Mouse (Mus musculus): ENCODE measurements at regions not wholly inside any gene's neighbourhood (a gene's known extent, or its start where the extent isn't known, plus 50 kb on each side); places are given as distances from the start of the nearest gene placed in this dataset.
A peak's percentile ranks its signal among the peaks of the same experiment; 100 is the strongest.

- 54% methylated on average over 7 of the region's 7 CpGs for WGBS (ENCODE audit: insufficient replicate concordance)
- Histone ChIP-seq H3K9me3 (replicated peaks; ENCODE audit: control insufficient read depth, low read length) (no peaks in the 10 kb centered on the region), H3K27me3 (ENCODE audit: control insufficient read depth, insufficient read depth, low read depth, low read length) (no peaks in the 10 kb centered on the region), H3K4me1 (ENCODE audit: control insufficient read depth, low read depth, low read length) (no peaks in the 10 kb centered on the region), H3K9ac (ENCODE audit: low read depth, low read length) (no peak overlapping the region), H3K4me3 (ENCODE audit: low read depth, low read length) (no peak overlapping the region), H3K27ac (ENCODE audit: low read length) (no peak overlapping the region), H3K36me3 (ENCODE audit: control insufficient read depth, insufficient read depth) (no peaks in the 10 kb centered on the region), H3K4me2 (ENCODE audit: low read depth, low read length) (no peak overlapping the region)
- no peak for ATAC-seq (ENCODE audit: low read depth)
Measured at GRCm38 (mm10) chr7:83061197-83061893, 194.2 kb downstream of the Mex3b start.

DNA sequence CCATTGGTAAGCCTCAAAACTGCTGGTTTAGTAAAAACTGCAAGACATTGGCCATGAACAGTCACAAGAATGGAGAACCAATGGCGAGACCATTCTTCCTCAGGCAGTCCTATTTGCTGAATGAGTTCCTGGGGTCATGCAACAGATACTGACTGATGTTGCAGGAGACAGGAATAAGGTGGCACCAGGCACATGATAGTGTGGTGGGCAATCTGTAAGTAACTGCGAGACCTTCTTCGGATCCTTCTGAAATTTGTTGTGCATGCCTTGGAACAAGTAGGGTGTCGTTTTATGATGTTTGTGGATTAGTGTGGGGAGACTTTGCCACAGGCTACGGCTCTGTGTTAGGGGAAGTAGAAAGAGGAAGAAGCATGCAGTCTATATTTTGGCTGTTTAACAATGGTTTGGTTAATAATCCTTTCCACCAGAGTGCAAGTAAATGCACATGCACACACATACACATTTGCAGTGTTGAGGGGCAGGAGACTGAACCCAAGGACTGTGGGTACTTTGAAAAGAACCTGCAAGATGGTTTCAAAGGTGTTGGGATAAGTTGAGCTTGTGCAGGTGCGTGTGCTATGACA lies 194.9 kb downstream of the Mex3b start:
- Histone ChIP-seq H3K4me1 (ENCODE audit: control insufficient read depth, low read depth, low read length) (no peaks in the 10 kb centered on the region), H3K27ac (ENCODE audit: low read length) (no peak overlapping the region), H3K36me3 (ENCODE audit: control insufficient read depth, insufficient read depth) (no peaks in the 10 kb centered on the region), H3K9ac (ENCODE audit: low read depth, low read length) (no peak overlapping the region), H3K4me3 (ENCODE audit: low read depth, low read length) (no peak overlapping the region), H3K9me3 (replicated peaks; ENCODE audit: control insufficient read depth, low read length) (no peaks in the 10 kb centered on the region), H3K27me3 (ENCODE audit: control insufficient read depth, insufficient read depth, low read depth, low read length) (no peaks in the 10 kb centered on the region), H3K4me2 (ENCODE audit: low read depth, low read length) (no peak overlapping the region)
- WGBS (ENCODE audit: insufficient replicate concordance): 38% methylated on average over 6 of the region's 6 CpGs
- ATAC-seq (ENCODE audit: low read depth): no peak

DNA sequence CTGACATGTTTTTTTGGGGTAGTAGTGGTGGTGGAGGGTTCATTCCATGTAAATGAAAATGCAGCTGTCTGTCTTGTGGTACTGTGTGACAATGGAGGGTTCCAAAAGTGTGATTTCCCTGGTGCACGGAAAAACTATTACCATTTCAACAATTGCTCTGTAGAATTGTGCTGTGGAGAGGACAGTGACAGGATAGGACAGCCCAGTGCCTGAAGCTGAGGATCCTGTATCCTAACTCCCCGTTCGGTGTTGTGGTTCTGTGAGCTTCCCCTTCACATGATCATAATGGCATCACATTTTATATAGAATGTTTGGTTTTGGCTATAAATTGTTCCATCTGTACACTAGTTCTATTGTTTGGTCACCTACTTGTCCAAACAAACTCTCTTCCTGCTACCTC lies 196.4 kb downstream of the Mex3b start:
- H3K4me1 ChIP-seq (ENCODE audit: control insufficient read depth, low read depth, low read length): no peaks in the 10 kb centered on the region
- no peak overlapping the region for H3K9ac ChIP-seq (ENCODE audit: low read depth, low read length)
- H3K4me3 ChIP-seq (ENCODE audit: low read depth, low read length): no peak overlapping the region
- no peaks in the 10 kb centered on the region for H3K36me3 ChIP-seq (ENCODE audit: control insufficient read depth, insufficient read depth)
- no peak for ATAC-seq (ENCODE audit: low read depth)
- no peaks in the 10 kb centered on the region for H3K9me3 ChIP-seq (replicated peaks; ENCODE audit: control insufficient read depth, low read length)
- no peak overlapping the region for H3K27ac ChIP-seq (ENCODE audit: low read length)
- no peaks in the 10 kb centered on the region for H3K27me3 ChIP-seq (ENCODE audit: control insufficient read depth, insufficient read depth, low read depth, low read length)
- no peak overlapping the region for H3K4me2 ChIP-seq (ENCODE audit: low read depth, low read length)
- WGBS (ENCODE audit: insufficient replicate concordance): 61% methylated on average over 3 of the region's 3 CpGs

DNA sequence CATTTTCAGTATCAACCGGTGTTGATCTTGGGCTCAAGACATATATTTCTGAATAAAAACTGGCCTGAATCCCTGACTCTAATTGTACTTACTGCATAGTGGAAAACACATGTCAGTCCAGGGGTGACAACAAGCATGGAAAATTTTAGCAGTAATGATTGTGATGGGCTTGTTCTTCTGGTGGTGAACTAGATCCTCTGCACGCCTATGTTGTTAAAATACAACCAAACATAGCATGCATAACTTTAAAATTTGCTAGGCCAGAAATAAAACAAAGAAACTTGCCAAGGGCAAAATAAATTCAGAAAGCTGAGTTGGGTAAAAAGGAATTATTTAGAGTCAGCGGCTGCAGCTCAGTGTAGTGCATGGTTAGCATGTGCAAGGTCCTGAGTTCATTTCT lies 198.2 kb downstream of the Mex3b start:
- no peak overlapping the region for H3K4me2 ChIP-seq (ENCODE audit: low read depth, low read length)
- no peak for ATAC-seq (ENCODE audit: low read depth)
- 69% methylated on average over 3 of the region's 3 CpGs for WGBS (ENCODE audit: insufficient replicate concordance)

DNA sequence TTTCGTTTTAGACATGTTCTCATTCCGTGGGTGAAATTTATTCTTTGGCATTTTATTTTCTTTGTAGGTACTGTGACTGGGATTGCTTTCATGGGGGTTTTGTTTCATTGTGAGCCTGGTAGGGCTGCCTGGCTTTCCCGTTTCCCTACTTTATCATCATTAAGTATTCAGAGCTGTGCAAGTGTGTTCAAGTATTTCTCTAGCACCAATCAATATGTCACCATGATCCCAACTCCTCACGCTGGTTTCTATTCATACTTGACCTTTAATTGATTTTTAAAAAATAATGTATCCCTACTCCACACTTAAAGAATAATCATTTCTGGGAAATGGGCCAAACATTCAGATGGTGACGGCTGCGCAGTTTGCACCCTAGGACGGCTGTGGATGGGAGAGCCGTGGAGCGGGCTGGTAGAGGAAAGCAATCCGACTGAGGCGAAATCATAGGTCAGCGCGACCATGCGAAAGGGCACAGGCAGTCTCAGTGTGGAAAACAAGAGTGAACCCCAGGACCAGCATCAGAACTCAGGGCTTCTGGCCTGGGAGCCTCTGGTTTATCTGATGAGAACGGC lies 207.4 kb downstream of the Mex3b start:
- no peak for ATAC-seq (ENCODE audit: low read depth)
- no peak overlapping the region for H3K9ac ChIP-seq (ENCODE audit: low read depth, low read length)
- no peak overlapping the region for H3K4me3 ChIP-seq (ENCODE audit: low read depth, low read length)
- H3K36me3 ChIP-seq (ENCODE audit: control insufficient read depth, insufficient read depth): no peaks in the 10 kb centered on the region
- H3K9me3 ChIP-seq (replicated peaks; ENCODE audit: control insufficient read depth, low read length): no peaks in the 10 kb centered on the region
- no peaks in the 10 kb centered on the region; the same call in 1 of the 2 replicates for H3K4me1 ChIP-seq (ENCODE audit: control insufficient read depth, low read depth, low read length)
- 70% methylated on average over 15 of the region's 15 CpGs for WGBS (ENCODE audit: insufficient replicate concordance)
- H3K27me3 ChIP-seq (ENCODE audit: control insufficient read depth, insufficient read depth, low read depth, low read length): no peaks in the 10 kb centered on the region
- H3K27ac ChIP-seq (ENCODE audit: low read length): no peak overlapping the region
- no peak overlapping the region for H3K4me2 ChIP-seq (ENCODE audit: low read depth, low read length)

More for the DNA sequence above, 198.2 kb downstream of the Mex3b start:
- H3K36me3 ChIP-seq (ENCODE audit: control insufficient read depth, insufficient read depth): no peaks in the 10 kb centered on the region
- no peak overlapping the region for H3K9ac ChIP-seq (ENCODE audit: low read depth, low read length)
- H3K4me3 ChIP-seq (ENCODE audit: low read depth, low read length): no peak overlapping the region
- no peak overlapping the region for H3K27ac ChIP-seq (ENCODE audit: low read length)
- no peaks in the 10 kb centered on the region for H3K4me1 ChIP-seq (ENCODE audit: control insufficient read depth, low read depth, low read length)
- H3K9me3 ChIP-seq (replicated peaks; ENCODE audit: control insufficient read depth, low read length): no peaks in the 10 kb centered on the region
- no peaks in the 10 kb centered on the region for H3K27me3 ChIP-seq (ENCODE audit: control insufficient read depth, insufficient read depth, low read depth, low read length)

DNA sequence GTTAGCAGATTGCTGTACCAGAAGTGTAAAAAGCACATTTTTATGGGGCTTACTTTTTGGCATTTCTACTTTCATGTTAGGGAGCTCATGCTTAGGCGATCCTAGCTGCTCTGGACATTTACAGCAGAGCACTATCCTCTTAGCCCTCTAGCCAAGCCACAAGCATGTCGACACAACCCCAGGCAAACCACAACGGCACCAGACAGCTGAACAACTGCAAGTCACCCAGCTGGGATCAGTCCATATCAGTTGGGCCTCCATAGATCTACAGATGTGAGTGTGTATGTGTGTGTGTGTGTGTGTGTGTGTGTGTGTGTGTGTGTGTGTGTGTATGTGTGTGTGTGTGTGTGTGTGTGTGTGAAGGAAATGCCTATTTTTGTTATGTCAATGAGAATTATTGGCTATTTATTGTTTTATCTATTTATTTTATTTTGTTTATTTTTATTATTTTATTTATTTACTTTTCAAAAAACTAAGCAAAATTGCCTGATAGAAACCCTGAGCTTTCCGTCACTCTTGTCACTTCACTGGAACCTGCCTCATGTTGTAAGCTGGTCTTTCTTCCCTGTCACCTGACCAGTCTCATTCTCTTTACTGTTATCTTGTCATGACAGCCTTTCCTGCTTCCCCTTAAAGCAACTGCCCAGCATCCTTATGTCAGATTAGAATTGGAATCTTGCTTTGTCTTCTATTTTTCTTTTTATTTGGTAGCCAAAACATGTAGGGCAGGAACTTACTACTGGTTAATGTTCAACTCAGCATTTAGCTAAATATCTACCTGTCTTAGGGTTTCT lies 208.2 kb downstream of the Mex3b start:
- Histone ChIP-seq H3K36me3 (ENCODE audit: control insufficient read depth, insufficient read depth) (no peaks in the 10 kb centered on the region), H3K9ac (ENCODE audit: low read depth, low read length) (no peak overlapping the region), H3K4me2 (ENCODE audit: low read depth, low read length) (no peak overlapping the region), H3K27me3 (ENCODE audit: control insufficient read depth, insufficient read depth, low read depth, low read length) (no peaks in the 10 kb centered on the region), H3K27ac (ENCODE audit: low read length) (no peak overlapping the region), H3K4me1 (ENCODE audit: control insufficient read depth, low read depth, low read length) (no peaks in the 10 kb centered on the region; the same call in 1 of the 2 replicates), H3K4me3 (ENCODE audit: low read depth, low read length) (no peak overlapping the region), H3K9me3 (replicated peaks; ENCODE audit: control insufficient read depth, low read length) (no peaks in the 10 kb centered on the region)
- peak; percentile 66 for ATAC-seq (ENCODE audit: low read depth)
- 15% methylated on average over 4 of the region's 4 CpGs for WGBS (ENCODE audit: insufficient replicate concordance)

GRCm38 (mm10) chr7:83077035-83077918 lies 210.1 kb downstream of the Mex3b start:
- Histone ChIP-seq H3K27ac (ENCODE audit: low read length) (no peak overlapping the region), H3K4me2 (ENCODE audit: low read depth, low read length) (no peak overlapping the region), H3K27me3 (ENCODE audit: control insufficient read depth, insufficient read depth, low read depth, low read length) (no peaks in the 10 kb centered on the region), H3K4me3 (ENCODE audit: low read depth, low read length) (no peak overlapping the region), H3K9ac (ENCODE audit: low read depth, low read length) (no peak overlapping the region), H3K9me3 (replicated peaks; ENCODE audit: control insufficient read depth, low read length) (no peaks in the 10 kb centered on the region), H3K36me3 (ENCODE audit: control insufficient read depth, insufficient read depth) (no peaks in the 10 kb centered on the region), H3K4me1 (ENCODE audit: control insufficient read depth, low read depth, low read length) (no peaks in the 10 kb centered on the region; the same call in 1 of the 2 replicates)
- WGBS (ENCODE audit: insufficient replicate concordance): 53% methylated on average over 11 of the region's 11 CpGs
- ATAC-seq (ENCODE audit: low read depth): no peak

DNA sequence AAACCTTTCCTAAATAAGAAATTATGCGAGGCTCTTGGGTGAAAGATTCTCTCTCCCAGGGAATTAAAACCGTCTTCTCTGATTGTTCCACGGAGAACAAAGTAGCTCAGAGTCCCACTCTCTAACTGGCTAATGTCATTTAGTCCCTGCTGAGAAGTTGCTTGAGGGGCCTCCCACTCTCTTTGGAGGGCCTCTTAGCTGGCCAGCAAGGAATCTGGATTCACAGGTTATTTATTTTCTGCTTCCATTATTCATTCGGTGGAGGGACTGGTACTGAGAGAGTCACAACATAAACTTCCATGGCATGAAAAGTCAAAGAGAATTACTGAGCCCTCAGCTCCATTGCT lies 210.8 kb downstream of the Mex3b start:
- Histone ChIP-seq H3K9ac (ENCODE audit: low read depth, low read length) (no peak overlapping the region), H3K27ac (ENCODE audit: low read length) (no peak overlapping the region), H3K27me3 (ENCODE audit: control insufficient read depth, insufficient read depth, low read depth, low read length) (no peaks in the 10 kb centered on the region), H3K4me1 (ENCODE audit: control insufficient read depth, low read depth, low read length) (no peaks in the 10 kb centered on the region; the same call in 1 of the 2 replicates), H3K4me2 (ENCODE audit: low read depth, low read length) (no peak overlapping the region), H3K36me3 (ENCODE audit: control insufficient read depth, insufficient read depth) (no peaks in the 10 kb centered on the region), H3K4me3 (ENCODE audit: low read depth, low read length) (no peak overlapping the region), H3K9me3 (replicated peaks; ENCODE audit: control insufficient read depth, low read length) (no peaks in the 10 kb centered on the region)
- ATAC-seq (ENCODE audit: low read depth): no peak
- 49% methylated on average over 4 of the region's 4 CpGs for WGBS (ENCODE audit: insufficient replicate concordance)

All from liver, embryonic 16.5 days (tissue).